Mouse (Mus musculus): ENCODE data around the gene Mrpl38.
"Not testable (repeated sequence)": the region's sequence is repeated elsewhere in the genome, so short reads cannot be mapped to it uniquely, and the experiment has no call there.

Gene Mrpl38

GRCm38 (mm10) chr11:116110131-116110530 lies 28.5 kb downstream of the Mrpl38 start:
- no peak for DNase-seq (ENCODE audit: low spot score)

DNA sequence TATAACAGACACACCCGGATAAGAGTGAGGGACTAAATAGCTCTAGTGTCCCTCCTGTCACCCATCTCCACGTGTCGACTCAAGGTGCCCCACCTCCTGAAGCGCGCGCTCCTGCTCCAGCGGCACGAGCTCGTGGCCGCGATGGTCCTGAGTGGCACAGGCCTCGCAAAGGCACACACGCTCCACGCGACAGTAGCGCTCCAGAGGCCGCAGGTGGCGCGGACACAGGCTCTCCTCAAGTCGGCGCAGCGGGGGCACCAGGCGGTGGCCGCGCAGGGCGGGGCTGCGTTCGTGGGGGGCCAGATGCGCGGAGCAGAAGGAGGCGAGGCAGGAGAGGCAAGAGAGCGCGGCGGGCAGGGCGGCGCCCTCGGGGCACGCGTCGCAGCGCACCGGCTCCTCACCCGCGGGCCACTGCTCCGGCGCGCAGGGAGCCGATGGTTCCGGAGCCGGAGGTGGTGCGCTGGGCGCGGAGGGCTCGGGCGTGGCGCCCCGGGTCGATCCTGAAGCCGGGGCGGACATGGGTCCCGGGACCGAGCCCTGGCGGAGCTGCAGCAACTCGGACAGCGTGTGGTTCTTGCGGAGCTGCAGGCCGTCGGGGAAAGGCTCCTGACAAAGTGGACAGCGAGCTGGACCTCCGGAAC lies 29.1 kb downstream of the Mrpl38 start:
- no peak for DNase-seq (ENCODE audit: low spot score)

DNA sequence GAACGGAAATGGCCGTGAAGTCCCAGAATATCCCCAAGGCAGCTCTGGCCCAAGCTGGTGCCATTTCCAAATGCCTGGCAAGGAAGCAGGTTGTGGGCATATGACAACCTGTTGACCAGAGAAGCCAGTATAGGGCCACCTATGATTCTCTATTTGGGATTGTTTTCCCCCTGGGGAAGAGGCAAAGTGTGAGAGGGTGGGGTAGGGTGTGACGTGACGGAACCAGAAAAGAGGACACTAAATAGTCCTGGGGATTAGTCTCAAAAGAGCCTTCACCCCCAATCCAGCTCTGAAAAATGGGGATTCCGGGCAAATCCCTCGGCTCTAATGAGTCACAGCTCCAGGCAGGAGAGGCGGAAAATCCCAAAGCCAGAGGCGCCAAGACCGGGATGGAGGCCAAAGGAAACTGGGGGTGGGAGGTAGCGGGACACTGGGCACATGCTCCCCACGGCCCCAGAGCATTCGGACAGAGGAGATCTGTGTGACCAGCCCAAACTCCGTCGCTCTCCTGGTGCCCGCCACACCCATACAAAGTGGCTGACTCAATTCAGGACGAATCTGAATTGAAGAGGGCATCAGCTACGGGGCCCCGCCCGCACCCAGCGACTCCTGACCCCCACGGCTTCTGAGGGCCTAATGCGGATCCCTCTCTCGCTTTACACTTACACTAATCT lies 30.1 kb downstream of the Mrpl38 start:
- no peak for DNase-seq (ENCODE audit: low spot score)

GRCm38 (mm10) chr11:116107777-116108285 lies 30.8 kb downstream of the Mrpl38 start:
- DNase-seq (ENCODE audit: low spot score) = no peak

- DNase-seq (ENCODE audit: low spot score) = no peak
These were observed 31.5 kb downstream of the Mrpl38 start for GRCm38 (mm10) chr11:116106963-116107776.

- DNase-seq (ENCODE audit: low spot score) = no peak
These were observed 32.3 kb downstream of the Mrpl38 start for GRCm38 (mm10) chr11:116106154-116106962.

GRCm38 (mm10) chr11:116105065-116105464 lies 33.6 kb downstream of the Mrpl38 start:
- no peak for DNase-seq (ENCODE audit: low spot score)

DNA sequence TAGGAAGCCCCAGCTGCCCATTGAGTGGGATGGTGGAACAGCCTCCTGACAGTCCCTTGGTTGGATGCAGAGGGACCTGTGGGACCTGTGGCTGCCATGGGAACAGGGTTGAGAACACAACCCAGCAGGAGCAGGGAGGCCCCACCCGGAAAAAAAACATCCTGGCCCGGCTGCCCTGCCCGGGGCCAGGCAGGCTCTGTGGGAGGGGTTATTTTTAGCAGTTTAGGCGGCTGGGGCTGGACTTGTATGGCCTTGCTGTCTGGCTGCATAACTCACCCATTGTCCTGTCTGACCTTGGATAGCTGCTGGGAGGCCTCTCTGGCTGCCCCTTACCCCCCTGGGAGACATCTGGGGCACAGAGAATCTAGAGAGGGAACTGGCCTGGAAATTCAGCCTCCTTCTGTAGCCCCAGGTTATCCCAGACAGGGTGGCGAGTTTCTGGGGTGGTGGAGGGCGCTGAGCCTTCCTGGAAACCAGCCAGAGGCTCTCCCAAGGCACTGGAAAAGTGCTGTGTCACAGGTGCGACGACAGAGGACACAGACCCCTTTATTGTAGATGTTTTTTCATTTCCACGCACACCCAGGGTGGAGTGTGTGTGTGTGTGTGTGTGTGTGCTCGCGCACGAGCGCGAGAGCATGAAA lies 34.5 kb downstream of the Mrpl38 start:
- DNase-seq (ENCODE audit: low spot score) = no peak

- DNase-seq (ENCODE audit: low spot score) = no peak
These were observed 35.1 kb downstream of the Mrpl38 start for GRCm38 (mm10) chr11:116103572-116103971.

GRCm38 (mm10) chr11:116102472-116102871 lies 36.2 kb downstream of the Mrpl38 start:
- no peak for DNase-seq (ENCODE audit: low spot score)

- no peak for DNase-seq (ENCODE audit: low spot score)
These were observed 36.7 kb downstream of the Mrpl38 start for GRCm38 (mm10) chr11:116101931-116102381.

GRCm38 (mm10) chr11:116100839-116101238 lies 37.8 kb downstream of the Mrpl38 start:
- no peak for DNase-seq (ENCODE audit: low spot score)

- DNase-seq (ENCODE audit: low spot score) = no peak
These were observed 38.3 kb downstream of the Mrpl38 start for GRCm38 (mm10) chr11:116100385-116100784.

GRCm38 (mm10) chr11:116099462-116099861 lies 39.2 kb downstream of the Mrpl38 start:
- no peak for DNase-seq (ENCODE audit: low spot score)

DNA sequence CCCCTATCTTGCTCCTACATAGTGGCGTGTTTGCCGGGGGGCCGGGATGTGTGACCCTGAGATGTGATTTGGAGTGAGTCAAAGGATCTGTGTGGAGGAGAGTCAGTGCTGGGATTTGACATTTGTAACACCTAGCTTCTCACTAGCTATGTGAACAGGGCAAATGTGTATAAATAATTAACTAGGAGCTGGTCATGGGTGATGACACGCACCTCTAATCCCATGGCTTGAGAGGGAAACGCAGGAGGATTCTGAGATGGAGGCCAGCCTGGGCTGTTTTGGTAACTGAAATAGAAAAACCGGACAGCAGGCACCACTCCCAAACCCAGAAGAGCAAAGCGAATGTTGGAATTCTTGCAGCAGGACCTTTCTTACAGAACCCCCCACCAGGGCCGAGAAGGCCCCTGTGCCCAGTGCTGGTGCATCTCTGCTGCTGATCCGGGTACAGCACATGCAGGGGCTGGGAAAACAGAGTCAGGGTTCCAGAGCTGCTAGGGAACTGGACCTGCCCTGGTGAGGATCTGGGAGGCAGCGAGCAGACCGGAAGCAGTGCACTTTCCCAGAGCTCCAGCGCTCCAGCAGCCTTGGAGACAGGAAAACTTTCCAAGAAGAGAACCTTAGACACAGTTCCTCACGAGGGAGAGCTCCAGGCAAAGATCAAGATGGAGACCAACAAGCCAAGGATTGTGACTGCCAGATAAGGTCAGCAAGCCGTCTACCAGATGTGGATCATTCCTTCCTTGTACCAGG lies 39.8 kb downstream of the Mrpl38 start:
- no peak for DNase-seq (ENCODE audit: low spot score)

DNA sequence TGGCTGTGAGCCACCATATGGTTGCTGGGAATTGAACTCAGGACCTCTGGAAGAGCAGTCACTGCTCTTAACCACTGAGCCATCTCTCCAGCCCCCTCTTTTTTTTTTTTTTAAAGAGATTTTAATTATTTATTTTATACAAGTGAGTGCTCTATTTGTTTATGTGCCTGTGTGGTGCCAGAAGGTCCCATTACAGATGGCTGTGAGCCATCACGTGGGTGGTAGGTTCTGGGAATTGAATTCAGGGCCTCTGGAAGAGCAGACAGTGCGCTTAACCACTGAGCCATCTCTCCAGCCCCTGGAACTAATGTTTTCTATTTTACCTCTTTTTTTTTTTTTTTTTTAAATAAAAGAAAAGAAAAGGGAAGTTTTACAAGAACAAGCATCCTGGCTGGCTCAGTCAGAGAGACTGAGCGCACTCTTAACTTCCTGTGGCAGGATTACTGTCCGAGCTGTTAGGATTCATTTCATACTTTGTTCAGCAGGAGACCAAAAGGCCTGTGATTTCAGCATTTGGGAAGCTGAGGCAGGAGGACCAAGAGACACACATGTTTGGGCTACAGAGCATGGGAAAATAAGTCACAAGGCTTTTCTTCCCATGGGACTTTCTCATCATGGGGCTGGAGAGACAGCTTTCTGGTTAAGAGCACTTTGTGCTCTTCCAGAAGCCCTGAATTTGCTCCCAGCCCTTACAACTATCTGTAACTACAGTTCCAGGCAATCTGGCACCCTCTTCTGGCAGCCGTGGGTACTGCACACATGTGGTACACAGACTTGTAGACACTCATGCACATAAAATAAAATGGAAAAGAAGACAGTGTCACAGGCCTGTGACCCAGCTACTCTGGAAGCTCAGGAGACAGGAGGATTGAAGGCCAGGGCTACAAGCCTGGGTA lies 42.2 kb downstream of the Mrpl38 start:
- no peak for DNase-seq (ENCODE audit: low spot score)

GRCm38 (mm10) chr11:116095573-116095972 lies 43.1 kb downstream of the Mrpl38 start:
- no peak for DNase-seq (ENCODE audit: low spot score)

DNA sequence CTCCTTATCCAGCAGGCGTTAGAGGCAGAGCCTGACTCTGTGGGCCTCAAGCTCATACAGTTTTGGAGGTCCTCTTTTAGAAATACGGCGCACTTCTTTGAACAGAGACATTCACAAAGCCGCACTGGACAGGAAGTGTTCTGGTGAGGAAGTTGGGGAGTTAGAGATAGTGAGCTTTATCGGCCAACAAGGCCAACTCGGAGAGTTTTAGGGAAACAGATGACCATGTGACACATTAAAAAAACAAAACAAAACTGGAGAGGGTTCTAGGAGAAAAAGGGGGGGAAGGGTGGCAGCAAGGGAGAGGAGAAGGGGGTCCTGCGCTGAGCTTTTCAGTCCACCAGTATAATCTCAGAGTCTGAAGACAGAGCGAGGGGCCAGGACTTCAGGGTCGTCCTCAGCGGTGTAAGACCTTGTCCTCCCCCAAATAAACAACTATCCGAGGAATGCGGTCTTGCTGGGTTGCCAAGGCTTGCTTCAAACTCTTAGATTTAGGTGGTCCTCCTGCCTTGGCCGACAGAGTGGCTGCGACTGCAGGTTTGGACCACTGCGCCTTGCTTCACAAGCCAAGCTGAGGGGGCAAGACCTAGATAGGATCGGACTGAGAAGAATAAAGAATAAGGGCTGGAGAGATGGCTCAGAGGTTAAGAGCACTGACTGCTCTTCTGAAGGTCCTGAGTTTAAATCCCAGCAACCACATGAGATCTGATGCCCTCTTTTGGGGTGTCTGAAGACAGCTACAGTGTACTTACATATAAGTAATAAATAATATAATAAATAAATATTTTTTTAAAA lies 44.7 kb downstream of the Mrpl38 start:
- DNase-seq (ENCODE audit: low spot score) = no peak

GRCm38 (mm10) chr11:116092959-116093358 lies 45.7 kb downstream of the Mrpl38 start:
- DNase-seq (ENCODE audit: low spot score) = not testable (repeated sequence)

Measured in spleen, adult 12 weeks (tissue).